Mouse (Mus musculus) cerebellum, adult 11-12 months (tissue): ENCODE data around the gene D130043K22Rik.
"Not testable (repeated sequence)": the region's sequence is repeated elsewhere in the genome, so short reads cannot be mapped to it uniquely, and the experiment has no call there.

ENCODE experiments used
- DNase-seq: peaks from one replicate; pipeline ENCODE4 v3.0.0; 2022

The D130043K22Rik gene

GRCm38 (mm10) chr13:24832131-24832810, 12.7 kb upstream of the D130043K22Rik start:
- DNase-seq = no peak

GRCm38 (mm10) chr13:24832811-24833155, 12.2 kb upstream of the D130043K22Rik start:
- no peak for DNase-seq

GRCm38 (mm10) chr13:24837765-24838164, 7.2 kb upstream of the D130043K22Rik start:
- DNase-seq = not testable (repeated sequence)

- DNase-seq = no peak
Measured at GRCm38 (mm10) chr13:24839831-24840230, 5.1 kb upstream of the D130043K22Rik start.

GRCm38 (mm10) chr13:24841702-24842101, 3.2 kb upstream of the D130043K22Rik start:
- no peak for DNase-seq

GRCm38 (mm10) chr13:24849318-24849717, 4.4 kb downstream of the D130043K22Rik start:
- DNase-seq = no peak

- no peak for DNase-seq
Measured at GRCm38 (mm10) chr13:24851989-24852388, 7.1 kb downstream of the D130043K22Rik start.

- DNase-seq = no peak
Measured at GRCm38 (mm10) chr13:24852570-24852969, 7.6 kb downstream of the D130043K22Rik start.

- DNase-seq = no peak
Measured at GRCm38 (mm10) chr13:24859115-24859514, 14.2 kb downstream of the D130043K22Rik start.

GRCm38 (mm10) chr13:24861084-24861483, 16.1 kb downstream of the D130043K22Rik start:
- no peak for DNase-seq

- DNase-seq = no peak
Measured at GRCm38 (mm10) chr13:24862021-24862420, 17.1 kb downstream of the D130043K22Rik start.

GRCm38 (mm10) chr13:24862520-24862919, 17.6 kb downstream of the D130043K22Rik start:
- DNase-seq = peak; percentile 38

- DNase-seq = no peak
Measured at GRCm38 (mm10) chr13:24866430-24867402, 21.8 kb downstream of the D130043K22Rik start.

- no peak for DNase-seq
Measured at GRCm38 (mm10) chr13:24867789-24868188, 22.9 kb downstream of the D130043K22Rik start.

- no peak for DNase-seq
Measured at GRCm38 (mm10) chr13:24868233-24868632, 23.3 kb downstream of the D130043K22Rik start.

- DNase-seq = no peak
Measured at GRCm38 (mm10) chr13:24879359-24880040, 34.6 kb downstream of the D130043K22Rik start.

- DNase-seq = no peak
Measured at GRCm38 (mm10) chr13:24880208-24880607, 35.3 kb downstream of the D130043K22Rik start.

GRCm38 (mm10) chr13:24880704-24881103, 35.8 kb downstream of the D130043K22Rik start:
- DNase-seq = no peak

GRCm38 (mm10) chr13:24882411-24882810, 37.5 kb downstream of the D130043K22Rik start:
- DNase-seq = no peak

GRCm38 (mm10) chr13:24889554-24889953, 44.6 kb downstream of the D130043K22Rik start:
- no peak for DNase-seq

- DNase-seq = no peak
Measured at GRCm38 (mm10) chr13:24892516-24892915, 47.6 kb downstream of the D130043K22Rik start.

- DNase-seq = no peak
Measured at GRCm38 (mm10) chr13:24893880-24894279, 48.9 kb downstream of the D130043K22Rik start.

GRCm38 (mm10) chr13:24901916-24902315, 57.0 kb downstream of the D130043K22Rik start:
- no peak for DNase-seq
